Mouse (Mus musculus) liver, embryonic 18 days (tissue): ENCODE measurements around the gene Gm9117. TPM values are rescaled to one million over a fixed set of nuclear protein-coding genes. Genes with fewer than 3 reads are reported as not detected.

Experiments
- polyA plus RNA-seq: library from polyadenylated mRNA; depleted of rRNA; stranded (reverse); fragments of >200 nt; gene quantifications from 2 replicates; pipeline ENCODE4 v1.2.3, GENCODE M21; 2012; rRNA removed

The Gm9117 gene
- polyA plus RNA-seq = not detected in 2 replicates

GRCm38 (mm10) chr3:93943443-93943842 lies at the start of gene Gm9117:
Gene Gm9117, minus strand, starts transcription at chr3:93943543.

GRCm38 (mm10) chr3:93961214-93961613 lies 17.9 kb upstream of the Gm9117 start, which contains the start of gene Tdpoz5:
Gene Tdpoz5, minus strand, starts transcription at chr3:93961314.

Other genes starting within 250 kb of the Gm9117 start
- not detected in 2 replicates for gene Gm5773, start 170.5 kb downstream of the Gm9117 start, polyA plus RNA-seq
- gene Tdpoz4, start 147.1 kb downstream of the Gm9117 start, polyA plus RNA-seq = not detected in 2 replicates
- gene Tdpoz3, start 117.5 kb downstream of the Gm9117 start, polyA plus RNA-seq = not detected in 2 replicates
- gene Tdpoz5, start 17.8 kb upstream of the Gm9117 start, polyA plus RNA-seq = not detected in 2 replicates
- not detected in 2 replicates for gene Gm9125, start 111.3 kb upstream of the Gm9117 start, polyA plus RNA-seq
- gene Gm10697, start 129.1 kb upstream of the Gm9117 start, polyA plus RNA-seq = not detected in 2 replicates
- not detected in 2 replicates for gene Gm10696, start 234.7 kb upstream of the Gm9117 start, polyA plus RNA-seq